Mouse (Mus musculus) lung, adult 2 months (tissue): ENCODE results near the gene Plekhg3.

Experiments used
- CTCF ChIP-seq: fragments of 200-500 bp; IDR thresholded peaks from 2 replicates; pipeline ENCODE4 v1.5.1; 2011; ENCODE audit warnings: mild to moderate bottlenecking, low read length, control low read depth; ENCODE audit not compliant: insufficient read depth
- POLR2A ChIP-seq: fragments of 200-500 bp; IDR thresholded peaks from 2 replicates; pipeline ENCODE4 v1.6.1; 2011; ENCODE audit warnings: low read depth, mild to moderate bottlenecking, control low read depth, low read length, borderline replicate concordance; ENCODE audit errors: extremely low read depth

- TF ChIP-seq POLR2A, result no peak
- no peak for TF ChIP-seq CTCF
These were observed 56.7 kb downstream of the Plekhg3 start for GRCm38 (mm10) chr12:76587357-76587756.
